Mouse (Mus musculus) lung, postnatal 0 days (tissue): ENCODE data around the gene Slc25a3.

ENCODE experiments used
- CTCF ChIP-seq: IDR thresholded peaks from 2 replicates; pipeline ENCODE4 v1.5.1; 2016; ENCODE audit warnings: antibody characterized with exemption, mild to moderate bottlenecking
- EP300 ChIP-seq: IDR thresholded peaks from 2 replicates; pipeline ENCODE4 v1.6.1; 2016; ENCODE audit warnings: antibody characterized with exemption, mild to moderate bottlenecking, control low read depth

DNA sequence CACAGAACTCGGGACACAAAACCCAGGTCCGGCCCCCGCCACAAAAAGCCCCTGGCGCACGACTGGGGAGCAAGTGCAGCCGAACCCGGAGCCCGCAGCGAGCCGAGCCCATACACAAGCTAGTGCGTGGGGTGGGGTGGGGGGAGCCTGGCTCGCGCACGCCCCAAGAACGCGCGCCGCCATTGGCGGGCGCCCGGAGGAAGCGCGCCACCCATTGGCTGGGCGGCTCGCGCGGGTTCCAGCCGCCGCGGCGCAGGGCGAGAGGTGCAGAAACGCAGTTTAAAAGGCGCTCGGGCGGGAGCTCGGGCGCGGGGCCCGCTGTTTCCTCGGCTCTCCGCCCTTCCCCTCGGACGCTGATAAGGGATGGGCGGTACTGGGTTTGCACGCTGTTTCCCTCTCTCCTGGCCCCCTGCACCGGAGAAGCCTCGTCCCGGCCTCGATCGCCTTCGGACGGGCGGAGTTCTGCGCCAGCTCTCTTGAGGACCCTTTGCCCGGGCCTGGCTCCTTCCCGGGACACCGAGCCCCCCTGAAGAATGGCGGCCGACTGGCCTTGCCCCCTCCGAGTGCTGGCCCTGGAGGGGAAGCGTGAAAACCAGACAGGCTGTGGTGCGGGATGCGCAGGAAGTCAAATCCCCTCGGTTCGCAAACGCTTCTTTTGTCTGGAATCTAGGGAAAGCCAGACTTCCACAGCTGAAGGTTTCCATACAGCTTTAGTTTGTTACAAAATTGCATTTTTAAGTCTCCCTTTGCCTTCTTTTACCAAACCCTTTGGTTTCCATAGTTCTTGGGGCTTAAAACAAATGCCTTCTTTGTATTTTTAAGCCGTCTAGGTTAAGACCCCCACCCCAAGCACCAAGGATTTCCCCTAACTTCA, 47.8 kb upstream of the Slc25a3 start:
- TF ChIP-seq CTCF (0 out of 2 replicates have a peak, but pooled peaks have one; percentile 3), EP300 (no peak)
